Mouse (Mus musculus) cerebellum, postnatal 4 days (tissue): ENCODE results near the gene Kcnk6.
"Not testable (repeated sequence)": the region's sequence is repeated elsewhere in the genome, so short reads cannot be mapped to it uniquely, and the experiment has no call there.

ENCODE experiments used
- DNase-seq, 2 experiments: peaks; one replicate each; pipeline ENCODE4 v3.0.0; 2022; ENCODE audit warnings: low spot score in 2 of 2, mixed read lengths in 1 of 2

Gene Kcnk6

GRCm38 (mm10) chr7:29211013-29211412 is 21.3 kb downstream of the Kcnk6 start:
- DNase-seq: not testable (repeated sequence)

- no peak for DNase-seq
These were observed 29.7 kb downstream of the Kcnk6 start for GRCm38 (mm10) chr7:29202577-29202976.

GRCm38 (mm10) chr7:29194230-29194629 is 38.1 kb downstream of the Kcnk6 start:
- not testable (repeated sequence) for DNase-seq

GRCm38 (mm10) chr7:29181323-29181722 is 51.0 kb downstream of the Kcnk6 start:
- not testable (repeated sequence) for DNase-seq

GRCm38 (mm10) chr7:29180854-29181236 is 51.5 kb downstream of the Kcnk6 start:
- no peak for DNase-seq

GRCm38 (mm10) chr7:29180077-29180853 is 52.0 kb downstream of the Kcnk6 start, which contains the start of gene Psmd8:
TSS of gene Psmd8 (minus strand) at chr7:29180701.
- peak; percentile 84 to 95 for DNase-seq

- no peak for DNase-seq
These were observed 53.0 kb downstream of the Kcnk6 start for GRCm38 (mm10) chr7:29179323-29179722.

GRCm38 (mm10) chr7:29178106-29178505 is 54.2 kb downstream of the Kcnk6 start:
- no peak for DNase-seq

- no peak for DNase-seq
These were observed 59.8 kb downstream of the Kcnk6 start for GRCm38 (mm10) chr7:29172390-29173016.
